Mouse (Mus musculus): ENCODE results near the gene Rgs9. TPM values are rescaled to one million over a fixed set of nuclear protein-coding genes. Genes with fewer than 3 reads are reported as not detected.
"Not testable (repeated sequence)": the region's sequence is repeated elsewhere in the genome, so short reads cannot be mapped to it uniquely, and the experiment has no call there.

The Rgs9 gene
- total RNA-seq (2014; fragmentation: Nextera tagmentation) (not detected in 2 replicates), total RNA-seq (2017) (not detected in 2 replicates)

GRCm38 (mm10) chr11:109297710-109298375, at the start of gene Rgs9:
Rgs9 (minus strand) TSS chr11:109298129.
- ATAC-seq (replicated peaks; ENCODE audit: poor library complexity, severe bottlenecking) = peak; percentile 96

- ATAC-seq (replicated peaks; ENCODE audit: poor library complexity, severe bottlenecking) = peak; percentile 40
Measured at GRCm38 (mm10) chr11:109347242-109347959, 49.5 kb upstream of the Rgs9 start.

- peak; percentile 78 for ATAC-seq (replicated peaks; ENCODE audit: poor library complexity, severe bottlenecking)
Measured at GRCm38 (mm10) chr11:109343991-109344599, 46.2 kb upstream of the Rgs9 start.

- ATAC-seq (replicated peaks; ENCODE audit: poor library complexity, severe bottlenecking) = no peak
Measured at GRCm38 (mm10) chr11:109343558-109343957, 45.6 kb upstream of the Rgs9 start.

GRCm38 (mm10) chr11:109342666-109343065, 44.7 kb upstream of the Rgs9 start:
- not testable (repeated sequence) for ATAC-seq (replicated peaks; ENCODE audit: poor library complexity, severe bottlenecking)

GRCm38 (mm10) chr11:109340541-109340940, 42.6 kb upstream of the Rgs9 start:
- no peak for ATAC-seq (replicated peaks; ENCODE audit: poor library complexity, severe bottlenecking)

- ATAC-seq (replicated peaks; ENCODE audit: poor library complexity, severe bottlenecking) = no peak
Measured at GRCm38 (mm10) chr11:109339155-109339938, 41.4 kb upstream of the Rgs9 start.

GRCm38 (mm10) chr11:109335890-109336289, 38.0 kb upstream of the Rgs9 start:
- ATAC-seq (replicated peaks; ENCODE audit: poor library complexity, severe bottlenecking) = no peak

- ATAC-seq (replicated peaks; ENCODE audit: poor library complexity, severe bottlenecking) = no peak
Measured at GRCm38 (mm10) chr11:109334773-109335172, 36.8 kb upstream of the Rgs9 start.

GRCm38 (mm10) chr11:109332722-109333121, 34.8 kb upstream of the Rgs9 start:
- no peak for ATAC-seq (replicated peaks; ENCODE audit: poor library complexity, severe bottlenecking)

- ATAC-seq (replicated peaks; ENCODE audit: poor library complexity, severe bottlenecking) = peak; percentile 91
Measured at GRCm38 (mm10) chr11:109331424-109331824, 33.5 kb upstream of the Rgs9 start.

- no peak for ATAC-seq (replicated peaks; ENCODE audit: poor library complexity, severe bottlenecking)
Measured at GRCm38 (mm10) chr11:109330706-109331393, 32.9 kb upstream of the Rgs9 start.

- ATAC-seq (replicated peaks; ENCODE audit: poor library complexity, severe bottlenecking) = no peak
Measured at GRCm38 (mm10) chr11:109329331-109329730, 31.4 kb upstream of the Rgs9 start.

- no peak for ATAC-seq (replicated peaks; ENCODE audit: poor library complexity, severe bottlenecking)
Measured at GRCm38 (mm10) chr11:109327952-109328351, 30.0 kb upstream of the Rgs9 start.

- no peak for ATAC-seq (replicated peaks; ENCODE audit: poor library complexity, severe bottlenecking)
Measured at GRCm38 (mm10) chr11:109327381-109327780, 29.5 kb upstream of the Rgs9 start.

GRCm38 (mm10) chr11:109326270-109326669, 28.3 kb upstream of the Rgs9 start:
- peak; percentile 76 for ATAC-seq (replicated peaks; ENCODE audit: poor library complexity, severe bottlenecking)

- ATAC-seq (replicated peaks; ENCODE audit: poor library complexity, severe bottlenecking) = no peak
Measured at GRCm38 (mm10) chr11:109320361-109320933, 22.5 kb upstream of the Rgs9 start.

- no peak for ATAC-seq (replicated peaks; ENCODE audit: poor library complexity, severe bottlenecking)
Measured at GRCm38 (mm10) chr11:109319946-109320345, 22.0 kb upstream of the Rgs9 start.

- no peak for ATAC-seq (replicated peaks; ENCODE audit: poor library complexity, severe bottlenecking)
Measured at GRCm38 (mm10) chr11:109319471-109319870, 21.5 kb upstream of the Rgs9 start.

GRCm38 (mm10) chr11:109316921-109317320, 19.0 kb upstream of the Rgs9 start:
- ATAC-seq (replicated peaks; ENCODE audit: poor library complexity, severe bottlenecking) = peak; percentile 42
